8 mouse cellular contexts compared by ENCODE assay signal in genomic region chr19:45997785-45998693, GRCm38 (mm10). TPM values are rescaled to one million over a fixed set of nuclear protein-coding genes. Genes with fewer than 3 reads are reported as not detected.
A peak's percentile ranks its signal among the peaks of the same experiment; 100 is the strongest.
DNase-seq lines count a peak whose midpoint lies in the region; ATAC-seq and TF ChIP-seq lines count a peak whose summit lies in the region.

Armh3 (minus strand) TSS chr19:45998488.

- TF ChIP-seq POLR2A in bone marrow macrophage, adult 2 months (IDR thresholded peaks at IDR 0.05; ENCODE audit: borderline replicate concordance, low read depth, low read length) = no peak
- TF ChIP-seq POLR2A in embryonic fibroblast, embryonic 13.5 days (IDR thresholded peaks at IDR 0.05; ENCODE audit: low read depth, low read length) = peak; percentile 52

- WGBS in kidney, embryonic 14.5 days = under 1% methylated on average over 66 of the region's 76 CpGs
- WGBS in limb, embryonic 15.5 days = under 1% methylated on average over 76 of the region's 76 CpGs

- peak; percentile 96 for ATAC-seq in kidney, embryonic 14.5 days (ENCODE audit: low FRiP score, low TSS enrichment)
- ATAC-seq in limb, embryonic 15.5 days (ENCODE audit: insufficient number of reproducible peaks, low FRiP score, low TSS enrichment, low read depth) = peak; percentile 91

- H3K4me2 ChIP-seq in kidney, embryonic 14.5 days (replicated peaks; ENCODE audit: low read depth, low read length) = peak within 1 kb of the TSS; percentile 56
- H3K4me2 ChIP-seq in limb, embryonic 15.5 days = peak within 1 kb of the TSS; percentile 60

- H3K4me3 ChIP-seq in bone marrow macrophage, adult 2 months (ENCODE audit: insufficient read depth, low read length) = peak within 1 kb of the TSS; percentile 66
- peak within 1 kb of the TSS; percentile 55 for H3K4me3 ChIP-seq in embryonic fibroblast, embryonic 13.5 days (ENCODE audit: insufficient read depth, low read length)
- peak within 1 kb of the TSS; percentile 75 for H3K4me3 ChIP-seq in kidney, embryonic 14.5 days (ENCODE audit: low read length)
- peak within 1 kb of the TSS; percentile 81 for H3K4me3 ChIP-seq in limb, embryonic 15.5 days

- peak; percentile 97 for DNase-seq in A20 (ENCODE audit: low read depth, low spot score)
- DNase-seq in heart, adult 9 months (ENCODE audit: low spot score in 2 of 2) = peak; percentile 90 to 93
- DNase-seq in monocyte, adult 2 months (ENCODE audit: low read depth in 1 of 2, low spot score in 2 of 2) = peak; percentile 68 to 83
- DNase-seq in spleen, postnatal 36 days (ENCODE audit: low spot score in 2 of 2) = peak; percentile 94 to 95

- peak within 1 kb of the TSS; percentile 89 for H3K9ac ChIP-seq in kidney, embryonic 14.5 days (ENCODE audit: low read depth, low read length)
- H3K9ac ChIP-seq in limb, embryonic 15.5 days = peak within 1 kb of the TSS; percentile 90

- no peaks in the 10 kb centered on the region for H3K36me3 ChIP-seq in kidney, embryonic 14.5 days (ENCODE audit: control insufficient read depth, insufficient read depth, low read length)
- H3K36me3 ChIP-seq in limb, embryonic 15.5 days = peaks cover 4% of the 10 kb centered on the region; the same call in 1 of the 2 replicates

- H3K27ac ChIP-seq in bone marrow macrophage, adult 2 months (ENCODE audit: insufficient read depth, low read depth, low read length) = peak within 1 kb of the TSS; percentile 92
- peak within 1 kb of the TSS; percentile 76 for H3K27ac ChIP-seq in embryonic fibroblast, embryonic 13.5 days (ENCODE audit: insufficient read depth, low read length)
- peak within 1 kb of the TSS; percentile 95 for H3K27ac ChIP-seq in kidney, embryonic 14.5 days (ENCODE audit: low read depth, low read length)
- peak within 1 kb of the TSS; percentile 96 for H3K27ac ChIP-seq in limb, embryonic 15.5 days

- no peaks in the 10 kb centered on the region for H3K27me3 ChIP-seq in kidney, embryonic 14.5 days (ENCODE audit: control insufficient read depth, insufficient read depth, low read length)
- H3K27me3 ChIP-seq in limb, embryonic 15.5 days = no peaks in the 10 kb centered on the region

- peaks cover 15% of the 10 kb centered on the region for H3K9me3 ChIP-seq in kidney, embryonic 14.5 days (ENCODE audit: control insufficient read depth, low read length)
- H3K9me3 ChIP-seq in limb, embryonic 15.5 days = no peaks in the 10 kb centered on the region

- no peak for TF ChIP-seq CTCF in bone marrow macrophage, adult 2 months (IDR thresholded peaks at IDR 0.05; ENCODE audit: low read depth, low read length)
- no peak for TF ChIP-seq CTCF in embryonic fibroblast, embryonic 13.5 days (IDR thresholded peaks at IDR 0.05; ENCODE audit: borderline replicate concordance, insufficient read depth, low read length)

- H3K4me1 ChIP-seq in bone marrow macrophage, adult 2 months (ENCODE audit: control insufficient read depth, insufficient read depth, low read length) = peaks cover 24% of the 10 kb centered on the region
- no peaks in the 10 kb centered on the region for H3K4me1 ChIP-seq in embryonic fibroblast, embryonic 13.5 days (ENCODE audit: control insufficient read depth, insufficient read depth, low read length)
- H3K4me1 ChIP-seq in kidney, embryonic 14.5 days (ENCODE audit: control insufficient read depth, insufficient read depth, low read length) = no peaks in the 10 kb centered on the region
- H3K4me1 ChIP-seq in limb, embryonic 15.5 days = peaks cover 6% of the 10 kb centered on the region

RNA-seq across cellular contexts. Expression of gene Armh3, which starts in this region (rescaled TPM):
- polyA plus RNA-seq in bone marrow macrophage, adult 2 months (2012; ENCODE audit: insufficient read depth, insufficient read length, missing spikeins) = 9.6 and 13.2 TPM in 2 replicates
- 10.5 and 15.3 TPM in 2 replicates for polyA plus RNA-seq in embryonic fibroblast, embryonic 13.5 days (2011; ENCODE audit: insufficient read length, low read depth, missing spikeins)
- polyA plus RNA-seq in kidney, embryonic 14.5 days (2014; fragmentation: Nextera tagmentation; extraction: Ambion mirVana) = 9.0 and 17.0 TPM in 2 replicates
- 16.3 and 17.3 TPM in 2 replicates for polyA plus RNA-seq in limb, embryonic 15.5 days (2015; fragmentation: Nextera tagmentation; extraction: Ambion mirVana)

Comparison
In these comparisons a context has a peak if more than half of its experiments do, and no peak if none do; other contexts are left out.
1. Peak in every context shown above with its lines: DNase-seq, ATAC-seq, H3K4me3 ChIP-seq and H3K27ac ChIP-seq.